In genomic region chr3:131565257-131565610, GRCm38 (mm10) we compare ENCODE assay signal across 8 mouse cellular contexts. TPM values are rescaled to one million over a fixed set of nuclear protein-coding genes. Genes with fewer than 3 reads are reported as not detected.
DNase-seq lines count a peak whose midpoint lies in the region; ATAC-seq and TF ChIP-seq lines count a peak whose summit lies in the region.

No protein-coding gene starts in this region.

- intact Hi-C loops in left cerebral cortex, postnatal 4 days (cut with DNase I): no loop called here

- peak; percentile 56 for DNase-seq in left cerebral cortex, postnatal 4 days
- no peak for DNase-seq in left cerebral cortex, adult 8-10 months (ENCODE audit: low spot score in 2 of 2)
- peak; percentile 58 for DNase-seq in kidney, postnatal 10 days
- no peak for DNase-seq in frontal cortex, postnatal 36 days (ENCODE audit: low spot score in 2 of 2)
- no peak for DNase-seq in ovary, postnatal 14 days (ENCODE audit: low spot score)

- WGBS in neural tube, embryonic 13.5 days: 3% methylated on average over 9 of the region's 9 CpGs

- peak overlapping the region; percentile 78 for H3K9ac ChIP-seq in neural tube, embryonic 13.5 days

- H3K4me3 ChIP-seq in bone marrow macrophage, adult 2 months (ENCODE audit: insufficient read depth, low read length): peak overlapping the region; percentile 89
- H3K4me3 ChIP-seq in embryonic fibroblast, embryonic 13.5 days (ENCODE audit: insufficient read depth, low read length): peak overlapping the region; percentile 99
- peak overlapping the region; percentile 55 for H3K4me3 ChIP-seq in neural tube, embryonic 13.5 days

- peaks cover 3% of the 10 kb centered on the region; the same call in 1 of the 2 replicates for H3K36me3 ChIP-seq in neural tube, embryonic 13.5 days

- no peaks in the 10 kb centered on the region for H3K9me3 ChIP-seq in neural tube, embryonic 13.5 days

- no peak overlapping the region for H3K27ac ChIP-seq in bone marrow macrophage, adult 2 months (ENCODE audit: insufficient read depth, low read depth, low read length)
- 0 out of 2 replicates have a peak overlapping the region, but pooled peaks have one; percentile 37 for H3K27ac ChIP-seq in embryonic fibroblast, embryonic 13.5 days (ENCODE audit: insufficient read depth, low read length)
- peak overlapping the region; percentile 93 for H3K27ac ChIP-seq in neural tube, embryonic 13.5 days (replicated peaks)

- H3K27me3 ChIP-seq in neural tube, embryonic 13.5 days: no peaks in the 10 kb centered on the region

- no peak for TF ChIP-seq CTCF in bone marrow macrophage, adult 2 months (IDR thresholded peaks at IDR 0.05; ENCODE audit: low read depth, low read length)
- no peak for TF ChIP-seq CTCF in embryonic fibroblast, embryonic 13.5 days (IDR thresholded peaks at IDR 0.05; ENCODE audit: borderline replicate concordance, insufficient read depth, low read length)

- TF ChIP-seq POLR2A in bone marrow macrophage, adult 2 months (IDR thresholded peaks at IDR 0.05; ENCODE audit: borderline replicate concordance, low read depth, low read length): no peak
- TF ChIP-seq POLR2A in embryonic fibroblast, embryonic 13.5 days (IDR thresholded peaks at IDR 0.05; ENCODE audit: low read depth, low read length): no peak

- H3K4me1 ChIP-seq in bone marrow macrophage, adult 2 months (ENCODE audit: control insufficient read depth, insufficient read depth, low read length): peaks cover 15% of the 10 kb centered on the region
- H3K4me1 ChIP-seq in embryonic fibroblast, embryonic 13.5 days (ENCODE audit: control insufficient read depth, insufficient read depth, low read length): peaks cover 12% of the 10 kb centered on the region
- peaks cover 27% of the 10 kb centered on the region for H3K4me1 ChIP-seq in neural tube, embryonic 13.5 days (replicated peaks)

- no peak; the same call in none of the 2 replicates for ATAC-seq in neural tube, embryonic 13.5 days (ENCODE audit: low read depth)

- peak overlapping the region; percentile 65 for H3K4me2 ChIP-seq in neural tube, embryonic 13.5 days

RNA-seq across cellular contexts. Expression of gene Papss1, which starts 0.7 kb away (rescaled TPM):
- 100 to 1,000 TPM in 1 of 2 experiments, 10 to 100 TPM in 1; 94.8 to 101 TPM for total RNA-seq in left cerebral cortex, postnatal 4 days (2021)
- 10 to 100 TPM; 63.5 to 71.4 (median 66.6) TPM for total RNA-seq in left cerebral cortex, adult 8-10 months (2022)
- 29.5 and 30.2 TPM in 2 replicates for polyA plus RNA-seq in bone marrow macrophage, adult 2 months (2012; ENCODE audit: insufficient read depth, insufficient read length, missing spikeins)
- 35.8 and 44.8 TPM in 2 replicates for polyA plus RNA-seq in embryonic fibroblast, embryonic 13.5 days (2011; ENCODE audit: insufficient read length, low read depth, missing spikeins)
- 115 and 123 TPM in 2 replicates for polyA plus RNA-seq in neural tube, embryonic 13.5 days (2015; fragmentation: Nextera tagmentation; extraction: Ambion mirVana)

Comparison
In these comparisons a context has a peak if more than half of its experiments do, and no peak if none do; other contexts are left out.
1. DNase-seq: peak in left cerebral cortex, postnatal 4 days (single experiment) and kidney, postnatal 10 days (single experiment); none in left cerebral cortex, adult 8-10 months (0 of 2), frontal cortex, postnatal 36 days (0 of 2) and ovary, postnatal 14 days (single experiment).
2. Peak in every context shown above with its lines, with median percentiles within 50 percentile points of each other: H3K4me3 ChIP-seq.